Mouse (Mus musculus) forebrain, embryonic 10.5 days (tissue): ENCODE data around the gene Lrrc8c. TPM values are rescaled to one million over a fixed set of nuclear protein-coding genes. Genes with fewer than 3 reads are reported as not detected.

ENCODE experiments used
- DNase-seq: peaks from one replicate; pipeline ENCODE4 v3.0.0-alpha.2; 2017; ENCODE audit warnings: low spot score; ENCODE audit errors: extremely low spot score
- H3K27ac ChIP-seq: fragments of 300-500 bp; sonication (generic); 2 replicates; pipeline ENCODE4 v1.5.1; 2016; ENCODE audit warnings: mild to moderate bottlenecking
- H3K27me3 ChIP-seq: fragments of 300-500 bp; sonication (generic); 2 replicates; pipeline ENCODE4 v1.6.1; 2016; ENCODE audit warnings: mild to moderate bottlenecking; ENCODE audit not compliant: poor library complexity, severe bottlenecking
- H3K36me3 ChIP-seq: fragments of 300-500 bp; sonication (generic); replicated peaks from 2 replicates; pipeline ENCODE4 v1.6.1; 2016; ENCODE audit warnings: mild to moderate bottlenecking, moderate library complexity
- H3K4me1 ChIP-seq: fragments of 300-500 bp; sonication (generic); 2 replicates; pipeline ENCODE4 v1.6.1; 2016
- H3K4me3 ChIP-seq: fragments of 300-500 bp; sonication (generic); 2 replicates; pipeline ENCODE4 v1.5.1; 2016; ENCODE audit warnings: mild to moderate bottlenecking, moderate library complexity
- H3K9me3 ChIP-seq: fragments of 300-500 bp; sonication (generic); 2 replicates; pipeline ENCODE4 v1.6.1; 2016; ENCODE audit warnings: mild to moderate bottlenecking, moderate library complexity
- WGBS: fragments of 180-500 bp; shearing (Covaris S2); methylation state at CpG from one replicate; pipeline ENCODE4 v1.1.7; 2016; 5-methylcytosine and 5-hydroxymethylcytosine counted together
- polyA plus RNA-seq: library from polyadenylated mRNA; unstranded; fragments of >200 nt; fragmentation: Nextera tagmentation; extraction: Ambion mirVana; gene quantifications from 2 replicates; pipeline ENCODE4 v1.2.1, GENCODE M21; 2016

The Lrrc8c gene
- polyA plus RNA-seq, 1 experiment from 2014 or later = 14.8 TPM

GRCm38 (mm10) chr5:105638916-105639315, 119.7 kb downstream of the Lrrc8c start:
- no peaks in the 10 kb centered on the region for H3K27me3 ChIP-seq
- no peak overlapping the region for H3K4me3 ChIP-seq
- WGBS = 88% methylated on average over 6 of the region's 6 CpGs
- no peaks in the 10 kb centered on the region; the same call in 1 of the 2 replicates for H3K4me1 ChIP-seq
- no peak for DNase-seq
- H3K36me3 ChIP-seq = no peaks in the 10 kb centered on the region
- H3K9me3 ChIP-seq = peaks cover under 1% of the 10 kb centered on the region; the same call in 1 of the 2 replicates
- no peak overlapping the region for H3K27ac ChIP-seq

- DNase-seq = no peak
- Histone ChIP-seq H3K9me3 (no peaks in the 10 kb centered on the region), H3K27ac (no peak overlapping the region), H3K4me1 (no peaks in the 10 kb centered on the region; the same call in 1 of the 2 replicates), H3K4me3 (no peak overlapping the region), H3K27me3 (no peaks in the 10 kb centered on the region), H3K36me3 (no peaks in the 10 kb centered on the region)
- WGBS = 92% methylated on average over 11 of the region's 11 CpGs
Measured at GRCm38 (mm10) chr5:105639363-105639762, 120.2 kb downstream of the Lrrc8c start.

GRCm38 (mm10) chr5:105642517-105642916, 123.3 kb downstream of the Lrrc8c start:
- no peak overlapping the region for H3K4me3 ChIP-seq
- no peaks in the 10 kb centered on the region for H3K27me3 ChIP-seq
- no peak overlapping the region for H3K27ac ChIP-seq
- H3K4me1 ChIP-seq = no peaks in the 10 kb centered on the region; the same call in 1 of the 2 replicates
- no peaks in the 10 kb centered on the region for H3K36me3 ChIP-seq
- no peak for DNase-seq
- H3K9me3 ChIP-seq = no peaks in the 10 kb centered on the region
- WGBS = 93% methylated on average over 5 of the region's 5 CpGs

GRCm38 (mm10) chr5:105643276-105643675, 124.1 kb downstream of the Lrrc8c start:
- Histone ChIP-seq H3K27ac (no peak overlapping the region), H3K9me3 (no peaks in the 10 kb centered on the region), H3K4me3 (no peak overlapping the region), H3K27me3 (no peaks in the 10 kb centered on the region), H3K36me3 (no peaks in the 10 kb centered on the region), H3K4me1 (no peaks in the 10 kb centered on the region; the same call in 1 of the 2 replicates)
- DNase-seq = no peak
- WGBS = 80% methylated on average over 8 of the region's 8 CpGs

GRCm38 (mm10) chr5:105644195-105644594, 125.0 kb downstream of the Lrrc8c start:
- WGBS = 87% methylated on average over 6 of the region's 6 CpGs
- Histone ChIP-seq H3K27me3 (no peaks in the 10 kb centered on the region), H3K4me1 (peaks cover 7% of the 10 kb centered on the region; the same call in 1 of the 2 replicates), H3K27ac (no peak overlapping the region), H3K4me3 (no peak overlapping the region), H3K9me3 (no peaks in the 10 kb centered on the region), H3K36me3 (no peaks in the 10 kb centered on the region)
- no peak for DNase-seq

GRCm38 (mm10) chr5:105647094-105647493, 127.9 kb downstream of the Lrrc8c start:
- 95% methylated on average over 7 of the region's 7 CpGs for WGBS
- no peaks in the 10 kb centered on the region for H3K36me3 ChIP-seq
- no peak overlapping the region for H3K4me3 ChIP-seq
- peaks cover 7% of the 10 kb centered on the region; the same call in 1 of the 2 replicates for H3K4me1 ChIP-seq
- no peaks in the 10 kb centered on the region for H3K27me3 ChIP-seq
- no peaks in the 10 kb centered on the region for H3K9me3 ChIP-seq
- DNase-seq = no peak
- H3K27ac ChIP-seq = no peak overlapping the region

GRCm38 (mm10) chr5:105648648-105649287, 129.6 kb downstream of the Lrrc8c start:
- Histone ChIP-seq H3K27ac (peak overlapping the region; percentile 48; the same call in 1 of the 2 replicates), H3K36me3 (no peaks in the 10 kb centered on the region), H3K9me3 (no peaks in the 10 kb centered on the region), H3K4me1 (peaks cover 7% of the 10 kb centered on the region; the same call in 1 of the 2 replicates), H3K4me3 (no peak overlapping the region), H3K27me3 (peaks cover 9% of the 10 kb centered on the region; the same call in 1 of the 2 replicates)
- WGBS = 50% methylated on average over 7 of the region's 7 CpGs
- DNase-seq = no peak

- Histone ChIP-seq H3K27ac (peak overlapping the region; percentile 62; the same call in 1 of the 2 replicates), H3K36me3 (no peaks in the 10 kb centered on the region), H3K4me3 (no peak overlapping the region), H3K9me3 (no peaks in the 10 kb centered on the region), H3K4me1 (peaks cover 11% of the 10 kb centered on the region), H3K27me3 (peaks cover 15% of the 10 kb centered on the region; the same call in 1 of the 2 replicates)
- DNase-seq = no peak
- 92% methylated on average over 10 of the region's 10 CpGs for WGBS
Measured at GRCm38 (mm10) chr5:105649514-105650001, 130.4 kb downstream of the Lrrc8c start.

GRCm38 (mm10) chr5:105650728-105651479, 131.7 kb downstream of the Lrrc8c start:
- no peak overlapping the region for H3K27ac ChIP-seq
- 86% methylated on average over 8 of the region's 8 CpGs for WGBS
- no peak for DNase-seq
- peaks cover 22% of the 10 kb centered on the region for H3K4me1 ChIP-seq
- H3K4me3 ChIP-seq = no peak overlapping the region
- no peaks in the 10 kb centered on the region for H3K9me3 ChIP-seq
- no peaks in the 10 kb centered on the region for H3K36me3 ChIP-seq
- H3K27me3 ChIP-seq = peaks cover 15% of the 10 kb centered on the region; the same call in 1 of the 2 replicates

GRCm38 (mm10) chr5:105651561-105651991, 132.4 kb downstream of the Lrrc8c start:
- Histone ChIP-seq H3K4me3 (no peak overlapping the region), H3K9me3 (no peaks in the 10 kb centered on the region), H3K27ac (no peak overlapping the region), H3K27me3 (peaks cover 15% of the 10 kb centered on the region; the same call in 1 of the 2 replicates), H3K4me1 (peaks cover 22% of the 10 kb centered on the region), H3K36me3 (no peaks in the 10 kb centered on the region)
- no peak for DNase-seq
- 79% methylated on average over 11 of the region's 11 CpGs for WGBS

GRCm38 (mm10) chr5:105654237-105655063, 135.3 kb downstream of the Lrrc8c start:
- H3K36me3 ChIP-seq = no peaks in the 10 kb centered on the region
- H3K27ac ChIP-seq = peak overlapping the region; percentile 62; the same call in 1 of the 2 replicates
- H3K4me3 ChIP-seq = no peak overlapping the region
- 27% methylated on average over 15 of the region's 15 CpGs for WGBS
- no peaks in the 10 kb centered on the region for H3K9me3 ChIP-seq
- peak; percentile 82 for DNase-seq
- peaks cover 14% of the 10 kb centered on the region for H3K4me1 ChIP-seq
- H3K27me3 ChIP-seq = peaks cover 15% of the 10 kb centered on the region; the same call in 1 of the 2 replicates

GRCm38 (mm10) chr5:105655100-105655734, 136.0 kb downstream of the Lrrc8c start:
- Histone ChIP-seq H3K9me3 (no peaks in the 10 kb centered on the region), H3K4me3 (no peak overlapping the region), H3K36me3 (no peaks in the 10 kb centered on the region), H3K4me1 (peaks cover 14% of the 10 kb centered on the region), H3K27me3 (peaks cover 15% of the 10 kb centered on the region; the same call in 1 of the 2 replicates), H3K27ac (peak overlapping the region; percentile 62; the same call in 1 of the 2 replicates)
- WGBS = 69% methylated on average over 12 of the region's 12 CpGs
- DNase-seq = no peak
